Mouse (Mus musculus): ENCODE data around the gene Eif4e1b. TPM values are rescaled to one million over a fixed set of nuclear protein-coding genes. Genes with fewer than 3 reads are reported as not detected.

The Eif4e1b gene
- polyA plus RNA-seq, 1 experiment from 2014 or later = not detected

GRCm38 (mm10) chr13:54805134-54805838 is 21.5 kb downstream of the Eif4e1b start:
- no peak for ATAC-seq
- TF ChIP-seq CTCF (IDR thresholded peaks at IDR 0.05; ENCODE audit: low read depth) = peak; percentile 34; the same call in 1 of the 2 replicates
- no peak for TF ChIP-seq EP300 (IDR thresholded peaks at IDR 0.05; ENCODE audit: low read depth)

GRCm38 (mm10) chr13:54806434-54806976 is 22.7 kb downstream of the Eif4e1b start:
- no peak overlapping the region for H3K4me3 ChIP-seq (ENCODE audit: low read depth, low read length)
- no peak overlapping the region for H3K27ac ChIP-seq (ENCODE audit: low read depth)
- ATAC-seq = no peak
- H3K27me3 ChIP-seq (ENCODE audit: insufficient read depth, low read length) = peaks cover 10% of the 10 kb centered on the region; the same call in 1 of the 2 replicates
- TF ChIP-seq EP300 (IDR thresholded peaks at IDR 0.05; ENCODE audit: low read depth) (no peak), CTCF (IDR thresholded peaks at IDR 0.05; ENCODE audit: low read depth) (no peak)
- H3K4me2 ChIP-seq (ENCODE audit: low read depth, low read length) = no peak overlapping the region
- H3K4me1 ChIP-seq (ENCODE audit: insufficient read depth) = no peaks in the 10 kb centered on the region
- no peak for DNase-seq
- WGBS (ENCODE audit: insufficient replicate concordance) = 54% methylated on average over 13 of the region's 13 CpGs
- no peak overlapping the region for H3K9ac ChIP-seq (replicated peaks)
- no peaks in the 10 kb centered on the region for H3K36me3 ChIP-seq (replicated peaks; ENCODE audit: insufficient read depth, low read length)
- H3K9me3 ChIP-seq (ENCODE audit: low read length) = no peaks in the 10 kb centered on the region

More at GRCm38 (mm10) chr13:54805134-54805838, 21.5 kb downstream of the Eif4e1b start:
- Histone ChIP-seq H3K9me3 (ENCODE audit: low read length) (no peaks in the 10 kb centered on the region), H3K36me3 (replicated peaks; ENCODE audit: insufficient read depth, low read length) (no peaks in the 10 kb centered on the region), H3K27me3 (ENCODE audit: insufficient read depth, low read length) (peaks cover 10% of the 10 kb centered on the region; the same call in 1 of the 2 replicates), H3K27ac (ENCODE audit: low read depth) (no peak overlapping the region), H3K9ac (replicated peaks) (no peak overlapping the region), H3K4me2 (ENCODE audit: low read depth, low read length) (no peak overlapping the region), H3K4me1 (ENCODE audit: insufficient read depth) (no peaks in the 10 kb centered on the region), H3K4me3 (ENCODE audit: low read depth, low read length) (no peak overlapping the region)
- WGBS (ENCODE audit: insufficient replicate concordance) = 41% methylated on average over 21 of the region's 21 CpGs
- DNase-seq = no peak

- 72% methylated on average over 12 of the region's 12 CpGs for WGBS (ENCODE audit: insufficient replicate concordance)
These were observed 24.3 kb downstream of the Eif4e1b start for GRCm38 (mm10) chr13:54808067-54808466.

GRCm38 (mm10) chr13:54811476-54811875 is 27.7 kb downstream of the Eif4e1b start:
- WGBS (ENCODE audit: insufficient replicate concordance) = 48% methylated on average over 7 of the region's 7 CpGs
- Histone ChIP-seq H3K4me3 (ENCODE audit: low read depth, low read length) (no peak overlapping the region), H3K9ac (replicated peaks) (no peak overlapping the region), H3K4me1 (ENCODE audit: insufficient read depth) (no peaks in the 10 kb centered on the region), H3K4me2 (ENCODE audit: low read depth, low read length) (no peak overlapping the region), H3K9me3 (ENCODE audit: low read length) (no peaks in the 10 kb centered on the region), H3K27ac (ENCODE audit: low read depth) (no peak overlapping the region), H3K27me3 (ENCODE audit: insufficient read depth, low read length) (no peaks in the 10 kb centered on the region; the same call in 1 of the 2 replicates), H3K36me3 (replicated peaks; ENCODE audit: insufficient read depth, low read length) (no peaks in the 10 kb centered on the region)
- TF ChIP-seq EP300 (IDR thresholded peaks at IDR 0.05; ENCODE audit: low read depth) (no peak), CTCF (IDR thresholded peaks at IDR 0.05; ENCODE audit: low read depth) (no peak)
- DNase-seq (no peak), ATAC-seq (no peak)

More at GRCm38 (mm10) chr13:54808067-54808466, 24.3 kb downstream of the Eif4e1b start:
- Histone ChIP-seq H3K9me3 (ENCODE audit: low read length) (no peaks in the 10 kb centered on the region), H3K4me3 (ENCODE audit: low read depth, low read length) (no peak overlapping the region), H3K27ac (ENCODE audit: low read depth) (no peak overlapping the region), H3K4me2 (ENCODE audit: low read depth, low read length) (no peak overlapping the region), H3K4me1 (ENCODE audit: insufficient read depth) (no peaks in the 10 kb centered on the region), H3K27me3 (ENCODE audit: insufficient read depth, low read length) (peaks cover 10% of the 10 kb centered on the region; the same call in 1 of the 2 replicates), H3K9ac (replicated peaks) (no peak overlapping the region), H3K36me3 (replicated peaks; ENCODE audit: insufficient read depth, low read length) (no peaks in the 10 kb centered on the region)
- TF ChIP-seq CTCF (IDR thresholded peaks at IDR 0.05; ENCODE audit: low read depth) (no peak), EP300 (IDR thresholded peaks at IDR 0.05; ENCODE audit: low read depth) (no peak)
- DNase-seq = no peak
- no peak for ATAC-seq

- no peak overlapping the region for H3K27ac ChIP-seq (ENCODE audit: low read depth)
- no peak overlapping the region for H3K9ac ChIP-seq (replicated peaks)
- H3K9me3 ChIP-seq (ENCODE audit: low read length) = no peaks in the 10 kb centered on the region
- TF ChIP-seq EP300 (IDR thresholded peaks at IDR 0.05; ENCODE audit: low read depth) (no peak), CTCF (IDR thresholded peaks at IDR 0.05; ENCODE audit: low read depth) (no peak)
- no peaks in the 10 kb centered on the region for H3K27me3 ChIP-seq (ENCODE audit: insufficient read depth, low read length)
- ATAC-seq (no peak), DNase-seq (no peak)
- no peak overlapping the region for H3K4me2 ChIP-seq (ENCODE audit: low read depth, low read length)
- WGBS (ENCODE audit: insufficient replicate concordance) = 79% methylated on average over 9 of the region's 9 CpGs
- no peaks in the 10 kb centered on the region for H3K4me1 ChIP-seq (ENCODE audit: insufficient read depth)
- H3K36me3 ChIP-seq (replicated peaks; ENCODE audit: insufficient read depth, low read length) = no peaks in the 10 kb centered on the region
- H3K4me3 ChIP-seq (ENCODE audit: low read depth, low read length) = no peak overlapping the region
These were observed 29.6 kb downstream of the Eif4e1b start for GRCm38 (mm10) chr13:54813381-54813780.

GRCm38 (mm10) chr13:54818399-54819254 is 34.8 kb downstream of the Eif4e1b start:
- no peaks in the 10 kb centered on the region for H3K9me3 ChIP-seq (ENCODE audit: low read length)
- no peaks in the 10 kb centered on the region for H3K36me3 ChIP-seq (replicated peaks; ENCODE audit: insufficient read depth, low read length)
- H3K27me3 ChIP-seq (ENCODE audit: insufficient read depth, low read length) = no peaks in the 10 kb centered on the region
- DNase-seq (no peak), ATAC-seq (no peak)
- WGBS (ENCODE audit: insufficient replicate concordance) = 32% methylated on average over 17 of the region's 17 CpGs
- H3K27ac ChIP-seq (ENCODE audit: low read depth) = no peak overlapping the region
- H3K4me3 ChIP-seq (ENCODE audit: low read depth, low read length) = no peak overlapping the region
- TF ChIP-seq CTCF (IDR thresholded peaks at IDR 0.05; ENCODE audit: low read depth) (no peak), EP300 (IDR thresholded peaks at IDR 0.05; ENCODE audit: low read depth) (no peak)
- H3K4me2 ChIP-seq (ENCODE audit: low read depth, low read length) = no peak overlapping the region
- no peak overlapping the region for H3K9ac ChIP-seq (replicated peaks)
- no peaks in the 10 kb centered on the region for H3K4me1 ChIP-seq (ENCODE audit: insufficient read depth)

Data from liver, postnatal 0 days (tissue).